Mouse (Mus musculus): Measurements from ENCODE around the gene Atf4. TPM values are rescaled to one million over a fixed set of nuclear protein-coding genes. Genes with fewer than 3 reads are reported as not detected.

Atf4 gene
- total RNA-seq, 2 experiments from 2014 or later: 101 to 102 TPM

DNA sequence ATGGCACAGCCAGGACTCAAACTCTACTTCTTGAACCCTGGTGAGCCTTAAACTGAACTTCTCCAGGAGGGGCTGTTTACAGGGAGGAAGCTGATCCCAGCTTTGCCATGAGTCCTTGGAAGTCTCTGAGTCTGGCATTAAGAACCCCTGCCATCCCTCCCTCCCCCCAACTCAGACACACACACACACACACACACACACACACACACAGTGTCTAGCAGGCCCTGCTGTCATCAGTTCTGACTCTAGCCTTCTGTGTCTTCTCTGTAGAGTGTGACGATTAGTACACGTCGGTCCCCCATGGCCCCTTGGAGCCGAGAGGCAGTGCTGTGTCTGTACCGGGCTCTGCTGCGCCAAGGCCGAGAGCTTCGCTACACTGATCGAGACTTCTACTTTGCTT is 19.4 kb upstream of the Atf4 start, which contains the start of gene AC140267.1:
AC140267.1 (plus strand) TSS at position 301 of the 400 bp plus-strand sequence.
- no peak for DNase-seq
- intact Hi-C loops (cut with DNase I; ENCODE audit: low total_unique reads): no loop called here

DNA sequence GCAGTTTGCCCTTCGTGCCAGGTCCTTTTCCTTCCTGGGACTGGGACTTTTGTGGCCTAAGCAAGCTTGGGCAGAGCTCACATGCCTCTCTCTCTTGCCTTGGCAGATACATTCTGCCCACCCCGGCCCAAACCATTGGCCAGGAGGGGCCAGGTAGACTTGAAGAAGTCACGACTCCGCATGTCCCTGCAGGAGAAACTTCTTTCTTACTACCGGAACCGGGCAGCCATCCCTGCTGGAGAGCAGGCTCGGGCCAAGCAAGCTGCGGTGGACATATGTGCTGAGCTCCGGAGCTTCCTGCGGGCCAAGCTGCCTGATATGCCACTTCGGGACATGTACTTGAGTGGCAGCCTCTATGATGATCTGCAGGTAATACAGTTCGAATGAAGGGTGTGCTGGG is 6.8 kb upstream of the Atf4 start:
- no peak for DNase-seq
- intact Hi-C loops (cut with DNase I; ENCODE audit: low total_unique reads): no loop called here

DNA sequence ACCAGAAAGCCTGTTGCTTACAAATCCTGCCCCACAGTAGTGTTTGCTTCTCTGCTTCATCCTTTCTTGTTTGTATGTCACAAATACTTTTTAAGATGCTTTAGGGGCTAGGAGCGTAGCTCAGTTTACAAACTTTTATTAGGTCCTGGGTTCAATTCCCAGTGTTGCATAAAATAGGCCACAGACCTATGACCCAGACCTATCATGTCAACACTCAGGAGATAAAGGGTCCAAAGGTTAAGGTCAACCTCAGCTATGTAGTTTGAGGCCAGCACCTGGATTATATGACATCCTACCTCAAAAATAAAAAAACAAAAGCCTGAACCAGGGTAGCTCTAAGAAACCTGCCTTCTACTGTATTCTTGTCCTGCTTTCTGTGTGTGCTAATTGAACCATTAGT is 6.4 kb upstream of the Atf4 start:
- no peak for DNase-seq
- intact Hi-C loops (cut with DNase I; ENCODE audit: low total_unique reads): no loop called here

DNA sequence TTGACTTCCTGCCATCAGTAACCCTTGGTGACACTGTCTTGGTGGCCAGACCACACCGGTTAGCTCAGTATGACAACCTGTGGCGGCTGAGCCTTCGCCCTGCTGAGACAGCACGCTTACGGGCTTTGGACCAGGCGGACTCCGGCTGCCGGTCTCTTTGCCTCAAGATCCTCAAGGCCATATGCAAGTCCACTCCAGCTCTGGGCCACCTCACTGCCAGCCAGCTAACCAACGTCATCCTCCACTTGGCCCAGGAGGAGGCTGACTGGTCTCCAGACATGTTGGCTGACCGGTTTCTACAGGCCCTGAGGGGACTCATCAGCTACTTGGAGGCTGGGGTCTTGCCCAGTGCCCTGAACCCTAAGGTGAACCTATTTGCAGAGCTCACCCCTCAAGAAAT is 5.3 kb upstream of the Atf4 start:
- intact Hi-C loops (cut with DNase I; ENCODE audit: low total_unique reads): no loop called here
- no peak for DNase-seq

DNA sequence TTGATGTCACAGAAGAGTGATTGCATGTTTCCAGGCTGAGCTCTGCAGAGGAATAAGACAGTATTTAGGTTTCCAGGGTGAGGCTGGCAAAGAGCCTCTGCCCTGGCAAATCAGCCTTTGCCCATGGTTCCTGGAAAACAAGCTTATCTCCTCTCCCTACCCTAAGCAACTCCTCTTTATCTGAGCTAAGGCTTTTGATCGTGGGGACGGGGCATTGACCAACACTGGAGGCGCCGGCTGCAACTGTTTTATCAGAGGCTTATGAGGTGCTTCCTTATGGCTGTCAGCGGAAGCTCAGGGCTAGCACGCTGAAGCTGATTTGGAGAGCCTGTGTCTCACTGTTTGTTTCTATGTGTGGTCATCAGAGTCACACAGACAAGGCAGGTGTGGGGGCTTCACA is 4.4 kb upstream of the Atf4 start:
- intact Hi-C loops (cut with DNase I; ENCODE audit: low total_unique reads): no loop called here
- no peak for DNase-seq

DNA sequence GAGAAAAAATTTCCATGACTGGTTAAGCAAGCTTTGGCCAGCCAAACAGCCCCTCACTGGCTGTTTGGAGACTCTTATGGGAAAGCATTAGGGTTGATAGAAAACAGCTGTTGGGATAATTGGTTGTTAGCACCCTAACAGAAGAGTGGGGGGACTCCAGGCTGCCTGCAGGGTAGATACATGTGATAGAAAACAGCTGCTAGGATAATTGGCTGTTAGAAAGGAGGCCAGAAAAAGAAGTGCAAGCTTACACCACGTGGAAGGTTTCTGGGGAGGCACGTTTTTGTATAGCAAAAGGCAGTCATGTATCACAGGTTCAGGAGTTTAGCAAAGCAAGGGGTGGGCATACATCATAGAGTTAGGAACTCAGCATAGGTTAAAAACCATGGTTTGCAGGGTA is 1.5 kb upstream of the Atf4 start:
- intact Hi-C loops (cut with DNase I; ENCODE audit: low total_unique reads): no loop called here
- DNase-seq: no peak

DNA sequence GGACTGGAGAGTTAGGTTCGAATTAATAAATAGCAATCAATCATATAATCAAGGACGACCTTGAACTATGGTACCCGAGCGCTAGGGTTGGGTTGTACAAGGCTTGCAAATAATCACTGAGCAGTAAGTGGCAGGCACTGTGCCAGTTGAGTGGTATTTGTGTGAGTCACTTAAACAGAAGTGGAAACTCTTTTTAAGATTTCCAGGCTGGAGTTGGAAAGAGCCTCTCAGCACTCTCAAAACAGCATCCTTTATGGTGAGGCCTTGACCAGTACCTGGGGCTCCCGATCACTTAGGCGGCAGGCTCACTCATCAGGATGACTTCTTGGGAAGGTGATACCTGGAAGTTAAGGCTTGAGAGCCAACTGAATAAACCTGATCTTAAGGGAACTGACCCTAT is 777 bp upstream of the Atf4 start:
- DNase-seq: peak; percentile 51

DNA sequence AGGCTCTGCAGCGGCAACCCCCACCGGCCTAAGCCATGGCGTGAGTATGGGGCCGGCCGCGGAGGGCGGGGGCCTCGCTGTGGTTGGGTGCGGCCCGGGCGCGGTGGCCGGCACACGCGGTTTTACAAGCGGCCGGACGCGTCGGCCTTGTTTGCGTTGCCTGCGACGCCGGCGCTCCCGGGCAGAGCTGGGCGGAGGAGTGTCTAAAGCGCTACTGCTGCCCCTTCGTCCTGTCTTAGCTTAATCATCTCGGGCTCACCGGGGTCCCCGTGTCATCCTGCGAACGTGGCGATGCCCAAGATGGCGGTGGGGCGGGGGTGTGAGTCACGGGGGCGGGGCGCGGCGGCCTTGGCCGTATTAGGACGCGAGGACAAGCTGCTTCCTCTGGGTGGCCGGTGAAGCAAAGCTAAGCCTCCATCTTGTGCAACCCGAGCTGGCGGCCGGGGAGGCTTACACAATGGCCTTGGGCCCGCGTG is 700 bp downstream of the Atf4 start:
- DNase-seq: peak; percentile 91
- intact Hi-C loops (cut with DNase I; ENCODE audit: low total_unique reads): no loop called here

More for the DNA sequence above, 777 bp upstream of the Atf4 start:
- intact Hi-C loops (cut with DNase I; ENCODE audit: low total_unique reads): no loop called here

DNA sequence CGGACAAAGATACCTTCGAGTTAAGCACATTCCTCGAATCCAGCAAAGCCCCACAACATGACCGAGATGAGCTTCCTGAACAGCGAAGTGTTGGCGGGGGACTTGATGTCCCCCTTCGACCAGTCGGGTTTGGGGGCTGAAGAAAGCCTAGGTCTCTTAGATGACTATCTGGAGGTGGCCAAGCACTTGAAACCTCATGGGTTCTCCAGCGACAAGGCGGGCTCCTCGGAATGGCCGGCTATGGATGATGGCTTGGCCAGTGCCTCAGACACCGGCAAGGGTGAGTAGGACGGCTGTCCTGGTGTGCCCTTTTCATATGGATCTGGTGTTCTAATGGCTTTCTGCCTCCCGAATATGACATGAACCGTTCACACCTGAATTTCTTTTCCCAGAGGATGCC is 1.3 kb downstream of the Atf4 start:
- intact Hi-C loops (cut with DNase I; ENCODE audit: low total_unique reads): no loop called here
- DNase-seq: no peak

DNA sequence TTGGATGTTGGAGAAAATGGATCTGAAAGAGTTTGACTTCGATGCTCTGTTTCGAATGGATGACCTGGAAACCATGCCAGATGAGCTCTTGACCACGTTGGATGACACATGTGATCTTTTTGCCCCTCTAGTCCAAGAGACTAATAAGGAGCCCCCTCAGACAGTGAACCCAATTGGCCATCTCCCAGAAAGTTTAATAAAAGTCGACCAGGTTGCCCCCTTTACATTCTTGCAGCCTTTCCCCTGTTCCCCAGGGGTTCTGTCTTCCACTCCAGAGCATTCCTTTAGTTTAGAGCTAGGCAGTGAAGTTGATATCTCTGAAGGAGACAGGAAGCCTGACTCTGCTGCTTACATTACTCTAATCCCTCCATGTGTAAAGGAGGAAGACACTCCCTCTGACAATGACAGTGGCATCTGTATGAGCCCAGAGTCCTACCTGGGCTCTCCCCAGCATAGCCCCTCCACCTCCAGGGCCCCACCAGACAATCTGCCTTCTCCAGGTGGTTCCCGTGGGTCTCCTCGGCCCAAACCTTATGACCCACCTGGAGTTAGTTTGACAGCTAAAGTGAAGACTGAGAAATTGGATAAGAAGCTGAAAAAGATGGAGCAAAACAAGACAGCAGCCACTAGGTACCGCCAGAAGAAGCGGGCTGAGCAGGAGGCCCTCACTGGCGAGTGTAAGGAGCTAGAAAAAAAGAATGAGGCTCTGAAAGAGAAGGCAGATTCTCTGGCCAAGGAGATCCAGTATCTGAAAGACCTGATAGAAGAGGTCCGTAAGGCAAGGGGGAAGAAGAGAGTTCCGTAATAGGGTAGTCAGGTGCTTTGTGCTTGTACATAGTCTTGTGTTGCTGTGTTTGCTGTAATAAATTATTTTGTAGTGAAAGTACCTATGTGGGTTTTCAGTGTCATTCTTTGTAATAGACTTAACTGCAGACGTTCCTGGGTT is 1.9 kb downstream of the Atf4 start:
- intact Hi-C loops (cut with DNase I; ENCODE audit: low total_unique reads): no loop called here
- DNase-seq: no peak

DNA sequence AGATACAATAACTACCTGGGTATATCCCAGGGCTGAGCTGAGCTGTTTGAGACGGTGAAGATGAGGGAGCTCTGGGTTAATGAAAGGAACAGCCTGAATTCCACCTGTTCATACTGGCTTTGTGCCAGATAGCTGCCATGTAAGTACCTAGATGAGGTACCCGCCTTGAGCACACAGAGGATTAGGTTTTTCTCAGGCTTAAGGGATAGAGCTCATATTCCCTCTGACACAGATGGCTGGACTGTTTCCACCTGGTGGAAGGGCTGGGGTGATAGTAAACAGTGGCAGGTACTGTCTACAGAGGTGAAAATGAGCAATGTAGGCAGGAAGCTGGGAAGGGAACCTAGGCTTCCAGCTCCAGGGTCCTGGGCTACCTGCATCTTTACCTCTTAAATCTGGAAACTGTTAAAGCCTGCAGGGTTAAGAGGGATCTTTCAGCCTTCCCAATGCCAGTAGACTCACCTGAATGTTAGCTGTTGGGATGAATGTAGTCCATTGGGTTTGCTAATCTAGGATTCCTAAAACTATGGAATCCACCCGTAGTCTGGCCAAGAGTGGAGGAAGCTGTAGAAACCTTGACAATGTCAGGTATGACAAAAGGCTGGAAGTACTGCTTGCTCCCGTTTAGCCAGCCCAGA is 2.7 kb downstream of the Atf4 start:
- DNase-seq: peak; percentile 50
- intact Hi-C loops (cut with DNase I; ENCODE audit: low total_unique reads): no loop called here

DNA sequence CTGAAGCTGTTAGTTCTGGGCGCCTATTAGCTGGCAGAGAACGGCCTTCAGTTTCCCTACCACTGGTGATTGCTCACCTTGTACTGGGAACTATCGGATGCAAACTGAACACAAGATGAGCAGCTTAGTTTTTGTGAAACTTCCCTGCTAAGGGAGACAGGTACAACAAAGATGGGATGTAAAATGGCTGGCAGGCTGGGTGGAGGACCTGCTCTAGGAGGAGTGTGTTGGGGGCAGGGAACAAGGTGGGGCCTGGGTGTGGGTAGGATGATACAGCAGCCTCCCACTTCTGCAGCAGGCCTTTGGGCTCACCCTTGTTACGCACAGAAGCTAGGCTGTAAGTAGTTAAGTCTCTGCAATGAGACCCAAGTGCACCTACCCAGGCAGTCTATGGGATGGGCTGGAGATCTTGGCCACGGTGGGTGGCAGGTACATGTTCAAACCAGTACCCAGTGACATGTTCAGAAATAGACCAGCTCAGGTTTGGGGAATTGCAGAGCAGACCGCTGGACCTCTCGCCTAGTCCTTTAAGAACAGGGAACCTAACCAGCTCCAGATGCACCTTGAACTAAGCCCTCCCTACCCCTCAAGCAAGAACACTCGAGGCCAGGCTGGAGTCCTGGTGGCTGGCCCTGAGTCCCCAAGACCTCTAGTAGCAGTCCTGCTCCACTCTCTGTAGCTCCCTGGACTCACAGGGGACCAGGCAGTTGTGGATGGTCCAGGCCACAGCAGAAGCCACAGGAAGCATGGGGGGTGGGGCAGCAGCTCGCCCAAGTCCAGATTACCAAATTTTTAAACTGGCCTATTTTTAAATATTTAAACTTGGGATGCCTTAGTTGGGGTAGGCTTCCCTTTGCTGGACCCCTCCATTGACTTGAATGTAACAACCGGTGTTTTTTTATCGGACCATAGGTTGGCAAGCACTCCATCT is 3.5 kb downstream of the Atf4 start:
- intact Hi-C loops (cut with DNase I; ENCODE audit: low total_unique reads): no loop called here
- peak; percentile 30 for DNase-seq

DNA sequence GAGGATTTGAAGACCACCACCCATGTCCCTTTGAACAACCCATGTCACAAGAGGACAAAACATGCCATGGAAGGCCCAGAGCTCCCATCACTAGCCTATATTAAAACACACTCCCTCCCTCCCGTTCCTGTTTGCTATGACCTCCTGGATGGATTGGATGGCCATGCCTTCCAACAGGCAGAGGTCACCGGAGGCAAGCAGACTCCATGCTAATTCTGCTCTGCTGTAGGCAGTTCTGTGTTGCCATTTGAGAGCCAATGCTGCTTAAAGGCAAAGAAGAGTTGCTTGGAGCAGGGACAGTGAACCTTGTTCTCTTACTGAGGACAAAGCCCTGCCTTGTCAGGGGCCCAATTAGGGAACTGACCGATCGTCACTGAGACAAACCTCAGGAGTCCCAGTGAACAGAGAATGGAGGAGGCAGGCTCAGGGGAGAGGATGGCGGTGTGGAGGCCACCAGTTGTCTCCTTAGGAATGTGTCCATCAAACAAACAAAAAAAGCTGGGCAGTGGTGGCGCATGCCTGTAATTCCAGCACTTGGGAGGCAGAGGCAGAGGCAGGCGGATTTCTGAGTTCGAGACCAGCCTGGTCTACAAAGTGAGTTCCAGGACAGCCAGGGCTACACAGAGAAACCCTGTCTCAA is 4.5 kb downstream of the Atf4 start:
- intact Hi-C loops (cut with DNase I; ENCODE audit: low total_unique reads): loop anchor here (5.0 kb wide), 1 partner anchor 32 kb away; no protein-coding TSS in a partner anchor
- DNase-seq: no peak

DNA sequence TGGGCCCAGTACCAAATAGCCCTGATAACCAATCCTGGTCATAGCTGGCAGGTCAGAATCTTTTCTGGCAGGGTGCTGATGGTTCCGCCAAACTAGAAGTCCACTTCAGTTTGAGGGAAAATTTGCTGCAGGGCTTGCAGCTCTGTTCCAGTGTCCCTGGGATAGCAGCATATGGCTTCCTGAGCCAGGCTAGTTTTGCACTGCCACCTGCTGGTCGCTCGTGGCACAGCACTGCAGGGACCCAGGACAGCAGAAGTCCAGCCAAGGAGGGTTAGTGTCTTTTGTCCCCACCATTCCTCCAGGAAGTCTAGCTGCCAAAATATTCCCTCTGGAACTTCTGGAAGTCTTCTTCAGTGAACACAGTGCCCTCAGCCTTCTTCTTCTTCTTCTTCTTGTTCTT is 5.7 kb downstream of the Atf4 start:
- intact Hi-C loops (cut with DNase I; ENCODE audit: low total_unique reads): loop anchor here (5.0 kb wide), 1 partner anchor 33 kb away; no protein-coding TSS in a partner anchor
- peak; percentile 81 for DNase-seq

DNA sequence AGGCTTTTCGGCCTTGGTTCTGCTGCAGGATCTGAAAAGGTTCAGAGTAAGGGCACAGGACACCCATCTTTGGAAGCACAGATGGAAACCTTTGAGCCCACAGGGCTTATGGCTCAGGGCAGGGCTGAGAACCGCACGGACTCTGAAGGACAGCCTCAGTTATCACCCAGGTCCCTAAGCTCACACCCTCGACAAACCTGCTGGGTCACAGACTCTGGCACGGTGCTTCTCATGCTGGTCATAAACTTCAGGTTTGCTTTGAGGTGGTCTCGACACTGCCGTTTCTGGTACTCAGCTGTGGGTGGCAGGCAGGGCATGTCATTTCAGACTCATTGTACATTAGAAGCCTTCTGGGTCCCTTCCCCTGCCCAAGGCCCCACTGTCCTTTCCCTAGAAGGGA is 6.1 kb downstream of the Atf4 start:
- intact Hi-C loops (cut with DNase I; ENCODE audit: low total_unique reads): loop anchor here (5.0 kb wide), 1 partner anchor 34 kb away; no protein-coding TSS in a partner anchor
- DNase-seq: no peak

DNA sequence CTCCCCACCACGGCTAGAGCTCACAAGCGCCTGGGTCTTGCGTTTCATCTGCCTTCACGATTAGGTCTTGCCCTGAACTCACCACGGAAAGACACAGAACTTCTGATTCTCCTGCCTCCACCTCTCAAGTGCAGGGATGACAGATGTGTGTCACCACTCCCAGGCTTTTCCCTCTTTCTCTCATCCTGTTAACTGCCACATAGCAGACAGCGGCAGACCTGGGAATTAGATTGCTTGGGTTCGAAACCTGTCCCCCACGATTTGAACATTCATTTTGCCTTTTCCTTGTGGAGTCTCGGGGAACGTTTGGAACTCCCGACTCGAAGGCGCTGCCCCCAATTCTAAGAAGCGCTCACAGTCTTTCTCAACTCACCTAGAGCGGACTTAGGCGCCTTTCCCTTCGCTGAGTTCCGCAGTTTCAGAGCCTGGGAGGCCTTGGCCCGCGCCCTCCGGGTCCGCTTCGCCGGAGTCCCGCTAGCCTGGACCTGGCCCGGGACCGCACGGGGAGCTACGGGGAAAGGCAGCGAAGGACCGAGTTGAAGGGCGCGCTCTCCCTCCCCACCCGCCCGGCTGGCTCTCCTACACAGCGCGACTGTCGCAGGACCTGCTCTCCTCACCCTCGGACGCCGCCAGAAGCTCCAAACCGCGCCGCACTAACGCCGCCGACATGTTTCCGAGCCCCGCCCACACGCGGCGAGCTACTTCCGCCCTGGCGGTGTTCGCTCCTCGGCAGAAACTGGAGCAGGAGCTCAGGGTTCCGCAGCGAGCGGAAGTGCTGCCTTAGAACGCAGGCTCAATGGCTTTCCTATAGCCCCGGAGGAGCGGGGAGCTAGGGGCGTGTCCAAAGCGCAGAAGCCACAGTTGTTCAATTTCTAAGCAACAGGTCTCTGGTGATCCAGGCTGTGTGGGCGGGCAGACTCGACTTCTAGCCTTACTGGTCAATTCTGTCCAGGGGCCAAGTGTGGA is 8.9 kb downstream of the Atf4 start, which contains the start of gene Rps19bp1:
Rps19bp1 (minus strand) TSS at position 706 of the 966 bp plus-strand sequence.
- intact Hi-C loops (cut with DNase I; ENCODE audit: low total_unique reads): loop anchor here (5.0 kb wide), 1 partner anchor 37 kb away; no protein-coding TSS in a partner anchor
- peak; percentile 89 for DNase-seq

DNA sequence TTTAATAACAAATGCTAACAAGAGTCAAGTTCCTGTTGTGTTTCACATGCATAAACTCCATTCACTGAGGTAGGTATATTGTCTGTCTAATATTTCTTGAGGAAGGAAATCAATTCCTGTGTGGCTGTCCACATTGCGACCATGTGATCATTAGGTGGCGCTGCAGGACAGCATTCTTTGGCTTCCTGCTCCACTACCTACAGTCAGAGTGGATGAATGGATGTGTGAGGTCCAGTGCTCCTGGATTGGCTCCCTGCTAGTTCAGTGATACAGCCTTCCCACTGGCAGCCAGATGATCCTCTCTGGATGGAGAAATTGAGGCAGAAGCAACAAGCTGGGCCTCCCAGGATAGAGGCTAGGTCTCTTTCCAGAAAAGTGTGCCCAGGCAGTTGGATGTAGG is 11.3 kb downstream of the Atf4 start:
- DNase-seq: peak; percentile 64
- intact Hi-C loops (cut with DNase I; ENCODE audit: low total_unique reads): loop anchor here (5.0 kb wide), 1 partner anchor 426 kb away; no protein-coding TSS in a partner anchor
